25 mouse cellular contexts compared by ENCODE assay signal in genomic region chr4:124537681-124538080, GRCm38 (mm10).
DNase-seq lines count a peak whose midpoint lies in the region; ATAC-seq and TF ChIP-seq lines count a peak whose summit lies in the region.
"Had no signal": no experiment of that assay in that cellular context is flagged by ENCODE, and none has a peak within 500 bp of the region (broad histone marks: within the 10 kb centered on the region; RNA-seq: fewer than 3 reads in every experiment).

No protein-coding gene starts in this region.

- H3K4me2 ChIP-seq in hindbrain, embryonic 16.5 days (ENCODE audit: low read length) = no peak overlapping the region
- H3K4me2 ChIP-seq in midbrain, embryonic 14.5 days (ENCODE audit: low read length) = no peak overlapping the region
- H3K4me2 ChIP-seq: embryonic facial prominence, embryonic 15.5 days; heart, embryonic 13.5 days had no signal

- peaks cover 6% of the 10 kb centered on the region for H3K4me1 ChIP-seq in hindbrain, embryonic 10.5 days (replicated peaks)
- no peaks in the 10 kb centered on the region for H3K4me1 ChIP-seq in hindbrain, embryonic 16.5 days (ENCODE audit: control insufficient read depth, insufficient read depth, low read depth, low read length)
- H3K4me1 ChIP-seq in midbrain, embryonic 14.5 days (ENCODE audit: control insufficient read depth, insufficient read depth, low read length) = peaks cover 4% of the 10 kb centered on the region; the same call in 1 of the 2 replicates
- H3K4me1 ChIP-seq in midbrain, embryonic 10.5 days = peaks cover 5% of the 10 kb centered on the region
- H3K4me1 ChIP-seq: embryonic facial prominence, embryonic 15.5 days; heart, embryonic 13.5 days had no signal

- no peak for ATAC-seq in hindbrain, embryonic 16.5 days
- no peak for ATAC-seq in midbrain, embryonic 14.5 days (ENCODE audit: low FRiP score, low TSS enrichment)
- ATAC-seq: activated CD4-positive, CD25-positive, alpha-beta regulatory T cell, adult 4 months; forebrain, embryonic 16.5 days; intestine, postnatal 0 days had no signal

- DNase-seq in cerebellum, postnatal 10 days = peak; percentile 15 to 28
- DNase-seq in cerebellum, postnatal 36 days = no peak
- DNase-seq in hindbrain, embryonic 10.5 days (ENCODE audit: low spot score) = no peak
- DNase-seq in midbrain, embryonic 14.5 days = no peak
- DNase-seq in midbrain, embryonic 10.5 days (ENCODE audit: low spot score) = no peak
- DNase-seq in brain, embryonic 14.5 days (ENCODE audit: low read depth) = peak; percentile 55
- no peak for DNase-seq in ovary, adult 18-20 months (ENCODE audit: low spot score)
- DNase-seq: adrenal gland, adult 8-10 months; adrenal gland, postnatal 25 days; cerebellum, adult 18-20 months; cerebellum, adult 9-10 months; cerebellum, postnatal 25 days; embryo, embryonic 11 days; gastrocnemius, postnatal 10 days; gastrocnemius, postnatal 36 days; heart, adult 2 months; heart, postnatal 14 days; heart, postnatal 4 days had no signal

- TF ChIP-seq CTCF in brain, embryonic 14.5 days (IDR thresholded peaks at IDR 0.05; ENCODE audit: borderline replicate concordance, extremely low read depth, insufficient read depth, insufficient read length) = no peak

- H3K27ac ChIP-seq in hindbrain, embryonic 10.5 days = peak overlapping the region; percentile 43; the same call in 1 of the 2 replicates
- H3K27ac ChIP-seq in hindbrain, embryonic 16.5 days (ENCODE audit: low read depth, low read length) = no peak overlapping the region
- H3K27ac ChIP-seq in midbrain, embryonic 14.5 days (replicated peaks; ENCODE audit: low read depth, low read length) = peak overlapping the region; percentile 38; the same call in 1 of the 2 replicates
- H3K27ac ChIP-seq in midbrain, embryonic 10.5 days (replicated peaks) = no peak overlapping the region
- H3K27ac ChIP-seq: embryonic facial prominence, embryonic 15.5 days; heart, adult 2 months; heart, embryonic 10.5 days; heart, embryonic 13.5 days had no signal

- no peak overlapping the region for H3K9ac ChIP-seq in hindbrain, embryonic 16.5 days (ENCODE audit: low read depth, low read length)
- no peak overlapping the region for H3K9ac ChIP-seq in midbrain, embryonic 14.5 days (replicated peaks; ENCODE audit: low read length)
- H3K9ac ChIP-seq: embryonic facial prominence, embryonic 15.5 days; heart, embryonic 13.5 days had no signal

- H3K9me3 ChIP-seq in hindbrain, embryonic 10.5 days = no peaks in the 10 kb centered on the region
- H3K9me3 ChIP-seq in hindbrain, embryonic 16.5 days (ENCODE audit: control insufficient read depth, low read length) = no peaks in the 10 kb centered on the region
- H3K9me3 ChIP-seq in midbrain, embryonic 14.5 days (ENCODE audit: control insufficient read depth, low read length) = no peaks in the 10 kb centered on the region
- H3K9me3 ChIP-seq in midbrain, embryonic 10.5 days (replicated peaks) = no peaks in the 10 kb centered on the region
- H3K9me3 ChIP-seq: embryonic facial prominence, embryonic 15.5 days; heart, embryonic 10.5 days; heart, embryonic 13.5 days had no signal

- peaks cover 3% of the 10 kb centered on the region; the same call in 1 of the 2 replicates for H3K27me3 ChIP-seq in hindbrain, embryonic 10.5 days (ENCODE audit: insufficient read depth, poor library complexity, severe bottlenecking)
- H3K27me3 ChIP-seq in hindbrain, embryonic 16.5 days (replicated peaks; ENCODE audit: control insufficient read depth, insufficient read depth, low read length) = no peaks in the 10 kb centered on the region
- no peaks in the 10 kb centered on the region for H3K27me3 ChIP-seq in midbrain, embryonic 14.5 days (ENCODE audit: control insufficient read depth, insufficient read depth, low read length)
- no peaks in the 10 kb centered on the region for H3K27me3 ChIP-seq in midbrain, embryonic 10.5 days (ENCODE audit: low read depth, poor library complexity, severe bottlenecking)
- H3K27me3 ChIP-seq: embryonic facial prominence, embryonic 15.5 days had no signal

- no peaks in the 10 kb centered on the region for H3K36me3 ChIP-seq in hindbrain, embryonic 10.5 days
- H3K36me3 ChIP-seq in hindbrain, embryonic 16.5 days (ENCODE audit: control insufficient read depth, insufficient read depth, low read length) = no peaks in the 10 kb centered on the region
- H3K36me3 ChIP-seq in midbrain, embryonic 14.5 days (ENCODE audit: control insufficient read depth, insufficient read depth, low read length) = no peaks in the 10 kb centered on the region
- no peaks in the 10 kb centered on the region for H3K36me3 ChIP-seq in midbrain, embryonic 10.5 days
- H3K36me3 ChIP-seq: embryonic facial prominence, embryonic 15.5 days; heart, embryonic 10.5 days; heart, embryonic 13.5 days had no signal

- H3K4me3 ChIP-seq in hindbrain, embryonic 10.5 days = no peak overlapping the region
- no peak overlapping the region for H3K4me3 ChIP-seq in hindbrain, embryonic 16.5 days (ENCODE audit: low read length)
- H3K4me3 ChIP-seq in midbrain, embryonic 14.5 days (replicated peaks; ENCODE audit: low read depth, low read length) = no peak overlapping the region
- H3K4me3 ChIP-seq in midbrain, embryonic 10.5 days = no peak overlapping the region
- H3K4me3 ChIP-seq: embryonic facial prominence, embryonic 15.5 days; heart, adult 2 months; heart, embryonic 10.5 days; heart, embryonic 13.5 days had no signal

- no peak for TF ChIP-seq POLR2A in brain, embryonic 14.5 days (IDR thresholded peaks at IDR 0.05; ENCODE audit: borderline replicate concordance, extremely low read depth, insufficient read depth, insufficient read length, poor library complexity, severe bottlenecking)

- WGBS in hindbrain, embryonic 10.5 days = 86% methylated on average over 5 of the region's 5 CpGs
- 47% methylated on average over 5 of the region's 5 CpGs for WGBS in hindbrain, embryonic 16.5 days
- 65% methylated on average over 5 of the region's 5 CpGs for WGBS in midbrain, embryonic 14.5 days
- 89% methylated on average over 5 of the region's 5 CpGs for WGBS in midbrain, embryonic 10.5 days

Comparison
In these comparisons a context has a peak if more than half of its experiments do, and no peak if none do; other contexts are left out.
1. DNase-seq: peak in cerebellum, postnatal 10 days (2 of 2) and brain, embryonic 14.5 days (single experiment); none in cerebellum, postnatal 36 days (0 of 2), hindbrain, embryonic 10.5 days (single experiment), midbrain, embryonic 14.5 days (single experiment), midbrain, embryonic 10.5 days (single experiment) and ovary, adult 18-20 months (single experiment).
2. H3K27ac ChIP-seq: peak in hindbrain, embryonic 10.5 days (single experiment) and midbrain, embryonic 14.5 days (single experiment); none in hindbrain, embryonic 16.5 days (single experiment) and midbrain, embryonic 10.5 days (single experiment).